Mouse (Mus musculus): ENCODE results near the gene Mgp.

DNA sequence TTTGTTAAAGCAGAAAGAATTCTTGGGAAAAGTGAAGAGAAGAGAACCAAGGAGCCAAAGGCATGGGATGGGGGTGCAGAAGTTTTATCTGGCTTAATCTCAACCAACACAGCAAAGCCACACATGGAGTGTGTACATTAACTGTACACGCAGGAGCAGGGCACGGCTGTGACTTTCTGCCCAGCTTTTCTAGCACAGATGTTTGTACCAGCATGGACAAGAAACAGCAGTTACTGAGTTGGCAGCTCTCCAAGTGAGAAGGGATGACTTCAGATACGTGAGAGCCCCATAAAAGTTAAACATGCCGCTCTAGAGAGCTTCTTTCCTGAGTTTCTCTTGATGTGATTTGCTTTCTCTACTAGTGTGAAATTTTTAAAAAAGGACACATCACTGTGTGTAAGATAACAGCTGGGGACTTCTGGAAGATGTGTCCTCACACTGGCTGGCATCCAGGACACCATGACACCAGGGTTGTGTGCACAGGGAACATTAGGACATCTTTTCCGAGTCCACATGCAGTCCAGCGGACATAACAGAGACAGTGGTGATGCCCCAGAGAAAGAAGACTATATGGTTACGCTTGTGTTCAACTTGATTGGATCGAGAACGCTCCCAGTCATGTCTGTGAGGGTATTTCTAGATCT, 34.7 kb upstream of the Mgp start:
- TF ChIP-seq POLR2A (IDR thresholded peaks at IDR 0.05; ENCODE audit: borderline replicate concordance, control insufficient read depth, low read depth, low read length) (no peak), CTCF (IDR thresholded peaks at IDR 0.05; ENCODE audit: control insufficient read depth, insufficient read depth, low read length) (no peak)
